Mouse (Mus musculus): Measurements from ENCODE around the gene Pm20d2.

Pm20d2 gene

DNA sequence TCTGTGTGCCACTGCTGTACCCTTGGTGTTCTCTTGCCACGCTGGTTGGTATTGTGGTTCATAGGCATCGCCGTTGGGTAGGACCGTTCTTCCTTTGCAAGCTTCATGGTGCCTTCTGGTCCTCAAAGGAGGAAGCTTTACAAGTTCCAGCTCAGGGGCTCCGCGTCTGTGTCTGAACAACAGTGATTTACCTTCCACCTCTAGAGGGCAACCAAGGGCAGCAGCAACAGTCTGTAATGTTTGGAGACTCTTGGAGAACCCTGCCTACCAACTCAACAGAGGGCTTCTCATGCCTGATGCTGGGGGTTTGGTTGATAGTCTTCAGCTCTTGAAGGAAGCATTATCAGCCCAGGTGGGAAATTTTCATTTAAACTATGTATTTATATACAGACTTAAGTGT lies 65.0 kb downstream of the Pm20d2 start:
- no peak for DNase-seq (ENCODE audit: low read depth, low spot score)
